Mouse (Mus musculus): ENCODE data around the gene Nsfl1c.

The Nsfl1c gene

DNA sequence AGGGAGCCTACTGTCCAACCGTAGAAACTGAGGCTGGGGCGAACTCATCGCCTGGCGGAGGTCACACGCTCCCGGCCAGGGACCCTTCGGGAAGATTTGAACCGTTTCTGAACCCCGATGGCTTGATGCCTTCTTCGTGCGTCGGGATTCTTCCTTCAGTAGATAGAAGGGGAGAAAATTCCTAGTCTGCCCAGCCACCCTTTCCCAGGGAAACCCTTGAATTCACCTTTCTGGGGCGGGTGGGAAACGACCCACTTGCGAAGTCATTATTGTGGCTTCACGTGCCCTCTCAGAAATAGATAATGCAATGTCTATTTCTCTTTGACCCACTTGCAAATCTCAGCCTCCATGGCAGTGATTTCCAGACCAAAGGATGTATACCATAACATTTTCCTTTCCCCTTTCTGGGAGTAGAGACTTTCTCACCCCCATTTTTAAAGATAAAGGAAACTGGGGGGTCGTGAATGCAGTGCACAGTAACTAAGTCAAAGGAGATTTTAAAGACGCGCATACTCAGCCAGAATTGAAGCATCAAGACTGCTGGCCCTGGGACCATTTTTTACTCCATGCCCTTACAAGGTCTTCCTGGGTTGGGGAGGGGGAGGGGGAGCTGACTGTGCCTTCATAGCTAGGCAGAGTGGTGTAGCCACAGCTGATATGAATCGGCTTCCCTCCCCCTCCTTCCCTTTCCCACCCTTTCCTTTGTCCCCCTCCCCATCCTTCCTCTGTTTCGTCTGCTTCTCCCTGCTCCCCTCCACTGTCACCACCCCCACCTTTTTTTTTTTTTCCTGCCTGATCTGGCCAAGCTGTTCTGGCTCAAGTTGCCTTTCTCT lies 49.3 kb downstream of the Nsfl1c start:
- DNase-seq (ENCODE audit: low spot score) = peak; percentile 78

DNA sequence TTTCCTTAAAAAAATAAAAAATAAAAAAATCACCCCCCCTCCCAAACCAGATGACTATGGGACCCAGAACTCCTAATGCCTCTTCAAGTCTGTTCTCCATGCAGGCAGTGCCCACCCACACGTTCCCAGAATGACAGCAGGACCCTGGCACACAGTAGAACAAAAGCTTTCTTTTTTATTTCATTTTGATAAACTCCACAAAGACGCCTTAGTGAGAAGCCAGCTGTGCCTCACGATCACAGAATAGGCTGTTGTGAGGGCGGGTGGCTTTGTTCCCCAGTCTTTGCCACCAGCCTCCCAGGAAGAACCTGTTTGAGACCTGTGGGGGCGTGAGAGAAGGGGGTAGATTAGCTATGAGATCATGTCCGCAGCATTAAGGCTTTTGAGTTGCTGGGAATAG lies 50.7 kb downstream of the Nsfl1c start:
- no peak for DNase-seq (ENCODE audit: low spot score)

DNA sequence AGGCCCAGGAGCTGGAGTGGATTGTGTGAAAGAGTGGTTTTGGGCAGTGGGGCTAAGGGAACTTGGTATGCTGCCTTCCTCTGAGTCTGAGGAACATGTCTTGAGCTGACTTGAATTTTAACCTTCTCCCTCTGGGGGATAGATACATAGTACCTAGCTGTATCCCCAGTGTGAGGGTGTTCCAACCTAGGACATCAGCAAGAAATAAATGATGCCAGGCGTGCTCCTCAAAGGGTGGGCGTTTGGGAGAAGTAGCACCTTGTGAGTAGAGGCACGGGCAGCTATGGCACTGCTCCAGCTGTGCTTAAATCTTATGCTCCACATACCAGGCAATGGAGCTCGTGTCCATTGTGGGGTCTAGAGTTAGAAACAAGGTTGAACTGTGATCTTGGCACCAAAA lies 52.6 kb downstream of the Nsfl1c start:
- no peak for DNase-seq (ENCODE audit: low spot score)

DNA sequence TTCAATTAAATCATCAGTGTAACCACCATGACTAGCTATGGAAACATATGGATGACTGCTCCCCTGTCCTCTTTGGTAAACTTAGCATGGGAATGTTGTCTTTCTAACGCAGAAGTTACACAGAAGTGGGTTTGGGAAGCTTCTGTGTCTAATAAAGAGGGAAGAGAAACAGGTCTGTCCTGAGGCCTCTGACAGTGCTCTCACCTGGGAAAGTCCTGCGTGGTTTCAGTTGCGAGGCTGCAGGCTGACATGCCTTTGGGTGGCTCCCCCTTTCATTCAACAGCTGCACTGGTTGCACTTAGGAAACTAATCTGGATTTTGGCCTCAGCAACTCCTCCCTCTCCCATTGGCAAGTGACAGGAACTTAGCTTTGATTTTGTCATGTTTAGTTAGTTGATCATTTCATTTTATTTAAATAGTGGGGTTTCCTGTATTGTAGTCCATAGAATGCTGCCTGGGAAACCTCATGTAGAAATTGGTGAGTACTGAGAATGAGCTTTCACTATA lies 55.7 kb downstream of the Nsfl1c start:
- DNase-seq (ENCODE audit: low spot score) = no peak

Measured in adipocyte (in vitro differentiated cells).